Mouse (Mus musculus): ENCODE measurements around the gene Aplp2. TPM values are rescaled to one million over a fixed set of nuclear protein-coding genes. Genes with fewer than 3 reads are reported as not detected.

Aplp2 gene
- total RNA-seq, 2 experiments from 2014 or later: 447 to 470 TPM

DNA sequence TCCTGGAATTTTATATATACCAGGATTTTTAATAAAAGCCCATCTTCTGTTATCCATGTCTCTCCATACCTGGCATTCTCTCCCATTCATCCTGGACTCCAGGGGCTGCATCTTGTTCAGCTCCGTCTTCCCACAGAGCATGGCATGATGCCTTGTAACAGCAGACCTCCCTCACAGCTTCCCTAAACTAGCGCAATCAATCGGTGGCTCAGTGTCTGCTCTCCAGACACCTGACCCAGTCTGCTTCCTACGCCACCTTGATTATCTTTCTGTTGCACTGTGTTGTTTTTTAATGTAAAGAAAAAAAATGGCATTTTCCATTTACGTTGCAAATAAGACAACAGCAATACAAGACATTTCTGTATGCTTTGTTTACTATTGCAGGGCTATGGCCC lies 32.3 kb upstream of the Aplp2 start:
- DNase-seq (ENCODE audit: low spot score in 2 of 2): no peak
- no peak overlapping the region for H3K4me3 ChIP-seq
- H3K27ac ChIP-seq: no peak overlapping the region
- no peak for TF ChIP-seq CTCF (conservative IDR thresholded peaks at IDR 0.05)

DNA sequence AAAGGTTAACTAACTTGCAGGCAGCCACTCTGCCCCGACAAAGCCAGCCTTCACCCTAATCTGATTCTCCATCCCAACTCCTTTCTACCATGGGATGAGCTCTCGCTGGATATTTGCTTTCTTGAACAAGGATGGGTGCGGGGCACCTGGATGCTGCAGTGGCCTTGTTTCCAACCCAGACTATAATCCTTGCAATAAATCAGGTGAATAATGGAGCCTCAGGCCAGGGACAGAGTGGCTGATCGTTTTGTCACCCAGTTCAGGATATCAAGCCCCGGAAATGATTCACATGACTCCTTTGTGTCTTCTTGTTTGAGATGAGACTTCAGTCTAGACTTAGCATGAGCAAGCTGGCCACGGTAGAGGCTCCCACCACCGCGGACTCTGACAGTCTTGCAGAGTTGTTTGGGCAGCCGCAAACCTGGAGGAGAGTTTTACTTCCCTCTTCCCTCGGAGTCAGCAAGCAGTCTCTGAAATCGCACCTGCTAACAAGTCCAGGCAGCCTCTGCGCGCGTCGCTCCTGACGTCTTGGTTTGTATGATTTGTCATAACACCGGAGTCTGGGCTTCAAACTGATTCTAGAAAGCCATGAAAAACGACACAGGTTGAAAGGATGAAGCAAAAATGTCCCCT lies 31.8 kb upstream of the Aplp2 start:
- TF ChIP-seq CTCF (conservative IDR thresholded peaks at IDR 0.05): no peak
- Histone ChIP-seq H3K4me3 (no peak overlapping the region), H3K27ac (no peak overlapping the region)
- DNase-seq (ENCODE audit: low spot score in 2 of 2): no peak

DNA sequence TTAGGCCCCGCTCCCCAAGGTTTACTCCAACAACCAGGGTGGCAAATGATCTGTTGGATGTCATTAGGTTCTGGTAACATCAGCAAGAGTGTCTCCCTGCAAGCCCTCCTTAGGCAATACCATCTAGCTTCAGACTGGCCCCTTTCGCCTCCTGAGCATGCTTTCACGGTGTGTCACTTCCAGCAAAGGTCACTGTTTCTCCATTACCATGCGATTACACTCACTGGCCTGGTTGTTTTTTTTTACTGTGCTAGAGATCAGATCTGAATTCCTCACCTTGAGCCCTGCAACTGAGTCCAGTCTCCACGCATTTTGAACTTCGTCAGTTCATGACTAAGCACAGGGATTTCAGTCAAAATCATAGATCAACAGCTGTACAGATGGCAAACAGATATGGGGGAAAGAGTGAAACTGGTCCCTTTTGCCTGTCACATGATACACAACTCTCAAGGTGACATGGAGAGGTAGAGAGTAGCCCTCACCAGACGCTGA lies 29.6 kb upstream of the Aplp2 start:
- Histone ChIP-seq H3K4me3 (no peak overlapping the region), H3K27ac (no peak overlapping the region)
- no peak for DNase-seq (ENCODE audit: low spot score in 2 of 2)
- TF ChIP-seq CTCF (conservative IDR thresholded peaks at IDR 0.05): no peak

DNA sequence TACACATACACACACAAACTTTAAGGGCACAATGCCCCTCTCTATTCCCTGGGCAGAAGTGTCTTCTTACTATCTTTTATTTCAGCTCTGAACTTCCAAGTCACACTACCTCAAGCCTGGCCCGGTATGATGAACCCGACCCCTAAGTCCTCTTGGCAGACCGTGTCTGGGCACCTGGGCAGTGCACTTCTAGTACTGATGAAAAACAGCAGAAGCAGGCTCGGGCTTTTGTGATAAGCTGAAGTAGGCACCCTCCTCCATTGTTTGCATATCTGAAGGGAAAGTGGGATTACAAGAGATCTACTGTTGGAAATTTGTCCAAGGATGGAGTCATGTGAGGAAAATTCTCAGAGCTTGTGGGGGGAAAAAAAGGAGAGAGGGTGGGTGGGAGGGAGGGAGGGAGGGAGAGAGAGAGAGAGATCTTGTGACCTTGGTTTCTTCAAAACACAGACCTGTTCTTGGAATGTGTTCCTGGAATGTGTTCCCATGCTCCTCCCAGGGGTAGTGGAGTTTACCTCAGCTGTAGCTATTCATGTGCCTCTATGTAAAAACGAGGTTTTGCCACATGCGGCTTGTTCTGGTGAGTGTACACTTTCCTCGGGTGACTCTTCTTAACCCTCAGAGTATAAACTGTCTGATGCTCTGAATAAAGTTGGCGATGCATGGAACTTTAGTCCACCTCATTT lies 29.1 kb upstream of the Aplp2 start:
- DNase-seq (ENCODE audit: low spot score in 2 of 2): no peak
- Histone ChIP-seq H3K4me3 (no peak overlapping the region), H3K27ac (no peak overlapping the region)
- no peak for TF ChIP-seq CTCF (conservative IDR thresholded peaks at IDR 0.05)

DNA sequence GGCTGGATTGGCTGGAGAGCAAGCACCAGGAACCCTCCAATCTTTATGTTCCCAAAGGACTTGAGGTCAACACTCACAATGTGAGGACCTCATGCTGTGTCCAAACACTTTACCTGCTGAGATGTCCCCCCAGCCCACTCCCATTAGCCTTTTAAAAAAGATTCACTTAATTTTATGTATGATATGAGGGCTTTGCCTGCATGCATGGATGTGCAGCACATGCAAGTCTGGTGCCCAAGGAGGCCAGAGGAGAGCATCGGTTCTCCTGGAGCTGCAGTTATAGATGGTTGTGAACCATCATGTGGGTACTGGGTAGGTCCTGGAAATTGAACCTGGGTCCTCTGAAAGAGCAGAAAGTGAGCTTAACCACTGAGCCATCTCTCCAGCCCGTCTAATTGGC lies 27.9 kb upstream of the Aplp2 start:
- no peak for DNase-seq (ENCODE audit: low spot score in 2 of 2)
- no peak for TF ChIP-seq CTCF (conservative IDR thresholded peaks at IDR 0.05)
- H3K4me3 ChIP-seq: no peak overlapping the region
- H3K27ac ChIP-seq: no peak overlapping the region

DNA sequence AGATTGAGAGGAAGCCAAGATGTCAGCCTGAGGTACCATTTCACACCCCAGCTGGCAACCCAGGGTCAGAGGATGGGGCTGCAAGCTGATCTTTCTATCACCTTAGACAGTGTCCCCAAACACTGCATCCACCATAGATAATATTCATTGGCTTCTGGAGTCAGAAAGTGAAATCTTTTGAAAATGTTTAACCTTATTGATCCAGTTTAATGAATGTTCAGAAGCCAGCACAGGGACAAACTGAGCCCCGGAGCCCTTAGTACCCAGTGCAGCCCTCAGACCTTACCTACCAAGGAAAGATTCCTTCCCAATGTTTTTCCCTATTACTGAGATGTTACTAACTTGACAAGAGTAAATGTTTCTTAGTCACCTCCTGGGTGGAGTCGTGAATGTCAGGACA lies 26.9 kb upstream of the Aplp2 start:
- no peak for DNase-seq (ENCODE audit: low spot score in 2 of 2)
- no peak overlapping the region for H3K27ac ChIP-seq
- H3K4me3 ChIP-seq: no peak overlapping the region
- TF ChIP-seq CTCF (conservative IDR thresholded peaks at IDR 0.05): no peak

DNA sequence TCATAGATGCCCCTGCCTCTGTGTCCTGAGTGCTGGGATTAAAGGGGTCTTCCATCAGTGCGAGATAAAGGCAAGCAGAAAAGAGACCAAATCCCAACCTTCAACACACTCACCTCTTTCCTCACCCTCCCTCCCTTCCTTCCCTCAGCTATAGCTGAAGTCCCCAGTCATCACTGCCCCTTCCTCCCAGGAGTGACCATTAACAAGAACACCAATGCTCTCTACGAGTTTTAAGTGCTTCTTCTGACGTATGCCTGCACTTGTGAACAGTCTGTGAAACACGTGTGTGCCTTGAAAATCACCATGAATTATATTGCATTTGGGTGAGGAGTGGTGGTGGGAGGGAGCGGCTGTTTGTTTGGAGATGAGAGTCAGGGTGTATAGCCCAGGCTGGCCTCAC lies 24.5 kb upstream of the Aplp2 start:
- DNase-seq (ENCODE audit: low spot score in 2 of 2): no peak
- TF ChIP-seq CTCF (conservative IDR thresholded peaks at IDR 0.05): no peak
- Histone ChIP-seq H3K4me3 (no peak overlapping the region), H3K27ac (no peak overlapping the region)

DNA sequence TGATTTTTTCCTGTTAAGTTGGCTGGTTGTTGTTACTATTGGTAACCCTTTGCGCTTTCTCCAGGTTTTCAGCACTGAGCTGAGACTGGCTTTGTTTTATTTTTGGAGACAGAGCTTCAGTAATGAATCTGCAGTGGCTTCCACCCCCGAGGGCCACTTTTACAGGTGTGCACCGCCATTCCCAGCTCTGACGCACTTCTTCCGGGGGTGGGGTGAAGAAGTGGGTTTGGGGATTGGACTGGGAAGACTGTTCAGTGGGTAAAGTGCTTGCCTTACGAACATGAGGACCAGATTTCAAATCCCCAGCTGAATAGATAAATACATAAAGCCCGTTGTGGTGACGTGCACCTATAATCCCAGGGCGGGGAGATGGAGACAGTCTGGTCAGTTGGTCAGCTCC lies 23.9 kb upstream of the Aplp2 start:
- no peak overlapping the region for H3K27ac ChIP-seq
- no peak overlapping the region for H3K4me3 ChIP-seq
- no peak for DNase-seq (ENCODE audit: low spot score in 2 of 2)
- no peak for TF ChIP-seq CTCF (conservative IDR thresholded peaks at IDR 0.05)

DNA sequence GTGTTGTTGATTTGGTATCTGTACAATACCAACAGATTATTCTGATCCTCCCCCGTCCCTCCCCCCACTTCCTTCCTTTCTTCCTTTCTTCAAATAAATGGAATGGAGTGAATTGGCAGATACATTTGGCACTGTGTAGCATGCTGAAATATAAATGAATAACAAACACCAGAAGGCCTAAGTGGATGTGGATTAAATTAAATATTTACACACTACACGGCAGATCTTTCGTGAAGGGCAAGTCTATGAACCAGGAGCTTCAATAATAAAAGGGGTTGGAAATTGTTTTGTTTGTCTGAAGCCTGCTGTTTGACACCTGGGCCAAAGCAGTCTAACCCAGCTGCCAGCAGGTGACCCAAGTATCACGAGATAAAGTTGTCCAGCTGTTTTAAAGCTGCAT lies 23.4 kb upstream of the Aplp2 start:
- TF ChIP-seq CTCF (conservative IDR thresholded peaks at IDR 0.05): no peak
- H3K27ac ChIP-seq: no peak overlapping the region
- DNase-seq (ENCODE audit: low spot score in 2 of 2): no peak
- no peak overlapping the region for H3K4me3 ChIP-seq

DNA sequence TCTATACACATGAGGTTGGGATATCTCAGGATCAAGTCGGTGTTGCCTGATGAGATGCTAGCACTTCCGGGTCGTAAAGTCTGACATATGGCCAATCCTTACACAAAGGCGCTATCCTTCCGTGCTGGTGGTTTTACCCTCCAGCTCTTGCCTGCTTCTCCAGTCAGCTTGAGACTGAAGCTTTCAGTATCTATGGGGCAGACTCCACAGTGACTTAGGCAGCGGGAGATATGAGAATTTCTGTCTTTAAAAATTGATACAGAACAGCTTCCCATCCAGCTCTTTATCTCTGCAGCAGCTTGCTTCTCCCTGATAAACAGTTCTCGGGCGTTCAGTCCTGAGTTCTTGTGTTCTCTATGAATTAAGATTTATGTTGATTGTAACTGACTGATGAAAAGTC lies 14.9 kb upstream of the Aplp2 start:
- no peak for DNase-seq (ENCODE audit: low spot score in 2 of 2)
- no peak for TF ChIP-seq CTCF (conservative IDR thresholded peaks at IDR 0.05)
- no peak overlapping the region for H3K4me3 ChIP-seq
- H3K27ac ChIP-seq: no peak overlapping the region

DNA sequence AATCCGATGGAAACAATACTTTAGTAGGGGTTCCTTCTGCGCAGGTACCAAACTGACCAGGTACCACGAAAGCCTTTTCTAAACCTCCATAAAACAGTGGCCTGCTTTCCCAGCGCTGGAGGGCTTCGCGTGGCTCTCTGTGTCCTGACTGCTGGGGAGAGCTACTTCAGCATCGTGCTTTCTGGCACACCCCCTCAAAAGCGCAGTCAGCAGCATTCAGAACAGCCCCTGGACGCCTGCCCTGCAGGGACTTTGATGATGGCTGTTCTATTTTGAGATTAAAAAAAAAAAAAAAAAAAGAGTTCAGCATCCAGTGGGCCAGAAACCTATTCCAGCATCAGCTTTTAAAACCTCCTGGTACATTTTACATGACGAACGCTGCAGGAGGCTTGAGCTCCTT lies 14.2 kb upstream of the Aplp2 start:
- H3K27ac ChIP-seq: no peak overlapping the region
- peak in 1 of 2 experiments; percentile 9 for DNase-seq (ENCODE audit: low spot score in 2 of 2)
- no peak overlapping the region for H3K4me3 ChIP-seq
- no peak for TF ChIP-seq CTCF (conservative IDR thresholded peaks at IDR 0.05)

DNA sequence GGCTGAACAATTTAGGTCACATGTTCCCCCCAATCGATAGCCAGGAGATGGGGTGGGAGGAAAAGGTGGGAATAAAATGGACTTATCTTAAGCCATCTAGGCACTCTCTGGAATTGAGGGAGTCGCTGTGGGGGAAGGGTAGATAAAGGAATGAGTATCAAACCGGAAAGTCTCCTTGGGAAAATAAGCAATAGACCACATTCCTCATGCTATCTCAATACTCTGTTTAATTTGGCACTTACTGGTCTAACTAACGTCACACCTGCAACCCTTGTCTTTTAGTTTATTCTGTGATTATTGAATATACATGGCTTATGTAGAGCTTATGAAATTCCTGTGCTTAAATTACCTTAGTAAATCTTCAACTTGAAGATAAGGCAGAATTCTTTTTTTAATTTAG lies 11.9 kb upstream of the Aplp2 start:
- Histone ChIP-seq H3K27ac (no peak overlapping the region), H3K4me3 (no peak overlapping the region)
- TF ChIP-seq CTCF (conservative IDR thresholded peaks at IDR 0.05): no peak
- no peak for DNase-seq (ENCODE audit: low spot score in 2 of 2)

DNA sequence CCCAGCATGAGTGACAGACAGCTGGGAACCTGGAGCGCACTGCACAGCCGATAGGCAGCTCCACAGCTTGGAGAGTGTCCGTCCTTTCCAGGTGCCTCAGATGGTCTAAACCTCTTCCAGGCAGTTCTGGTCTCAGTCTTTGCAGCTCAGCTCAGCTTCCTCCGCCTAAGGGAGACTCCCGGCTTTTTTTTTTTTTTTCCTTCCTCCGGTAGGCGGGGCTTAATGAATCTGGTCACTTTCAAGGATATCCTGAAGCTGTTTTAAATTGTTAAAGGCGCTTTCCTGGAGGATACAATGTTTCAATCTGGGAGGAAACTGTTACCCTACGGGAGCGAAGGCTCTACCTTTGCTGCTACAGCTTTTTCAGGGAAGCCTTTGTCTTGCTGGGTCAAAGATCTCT lies 9.6 kb upstream of the Aplp2 start:
- Histone ChIP-seq H3K4me3 (no peak overlapping the region), H3K27ac (no peak overlapping the region)
- no peak for TF ChIP-seq CTCF (conservative IDR thresholded peaks at IDR 0.05)
- no peak for DNase-seq (ENCODE audit: low spot score in 2 of 2)
